Mouse (Mus musculus): ENCODE data around the gene Gpatch8. TPM values are rescaled to one million over a fixed set of nuclear protein-coding genes. Genes with fewer than 3 reads are reported as not detected.
A peak's percentile ranks its signal among the peaks of the same experiment; 100 is the strongest.

The Gpatch8 gene
- total and polyA plus RNA-seq, 3 experiments: 11.5 to 24.7 (median 16.6) TPM

GRCm38 (mm10) chr11:102464901-102465300 lies 91.3 kb downstream of the Gpatch8 start:
- Histone ChIP-seq H3K27me3 (replicated peaks) (peaks cover 52% of the 10 kb centered on the region), H3K27ac (ENCODE audit: insufficient read depth, low read depth) (no peak overlapping the region), H3K9ac (ENCODE audit: insufficient read depth, low read depth) (no peak overlapping the region), H3K36me3 (replicated peaks in 1 of 2; ENCODE audit: control insufficient read depth in 1 of 2, insufficient read depth in 1 of 2, low read length in 1 of 2) (peaks cover 0 to 4% of the 10 kb centered on the region in 2 experiments), H3K4me1 (ENCODE audit: control insufficient read depth in 1 of 2, insufficient read depth in 2 of 2) (peaks cover 21 to 36% of the 10 kb centered on the region in 2 experiments), H3K4me2 (ENCODE audit: insufficient read depth, low read depth, poor library complexity, severe bottlenecking) (no peak overlapping the region), H3K9me3 (replicated peaks; ENCODE audit: low read length) (no peaks in the 10 kb centered on the region), H3K79me2 (replicated peaks; ENCODE audit: control insufficient read depth, extremely low read depth, insufficient read depth, poor library complexity, severe bottlenecking) (no peaks in the 10 kb centered on the region), H3K4me3 (replicated peaks in 1 of 3; ENCODE audit: low read depth in 2 of 3, low read length in 2 of 3, poor library complexity in 1 of 3) (no peak overlapping the region)
- dilution Hi-C loops (cut with MboI; ENCODE audit: extremely low pct_ligation_motif_present, extremely low pct_unique_long_range_greater_than_20kb, low sequenced_read_pairs) (no loop called here), in situ Hi-C loops (cut with MboI; ENCODE audit: low pct_ligation_motif_present, low pct_unique_long_range_greater_than_20kb, low sequenced_read_pairs) (no loop called here)
- TF ChIP-seq JUND (conservative IDR thresholded peaks at IDR 0.05; ENCODE audit: low read depth, low read length): no peak
- TF ChIP-seq SIN3A (IDR thresholded peaks at IDR 0.05; ENCODE audit: low read length): no peak
- TF ChIP-seq CTCF (conservative IDR thresholded peaks at IDR 0.05 in 1 of 2, IDR thresholded peaks at IDR 0.05 in 1 of 2; ENCODE audit: low read depth in 2 of 2, low read length in 2 of 2): no peak
- TF ChIP-seq MAFK (IDR thresholded peaks at IDR 0.05; ENCODE audit: insufficient replicate concordance, low read length): no peak
- no peak for TF ChIP-seq POLR2A (IDR thresholded peaks at IDR 0.05; ENCODE audit: low read depth, low read length)
- TF ChIP-seq ZKSCAN1 (IDR thresholded peaks at IDR 0.05; ENCODE audit: borderline replicate concordance, low read depth, low read length): no peak
- no peak for TF ChIP-seq HCFC1 (IDR thresholded peaks at IDR 0.05; ENCODE audit: low read depth, low read length)
- no peak for TF ChIP-seq BHLHE40 (IDR thresholded peaks at IDR 0.05; ENCODE audit: low read depth, low read length)
- TF ChIP-seq NELFE (IDR thresholded peaks at IDR 0.05; ENCODE audit: low read depth, low read length): no peak
- no peak for TF ChIP-seq ZMIZ1 (IDR thresholded peaks at IDR 0.05; ENCODE audit: low read depth, low read length)
- no peak for TF ChIP-seq MXI1 (IDR thresholded peaks at IDR 0.05; ENCODE audit: low read depth, low read length)
- TF ChIP-seq MEF2A (IDR thresholded peaks at IDR 0.05; ENCODE audit: borderline replicate concordance, low read depth, low read length): no peak
- DNase-seq (ENCODE audit: extremely low read depth): no peak

- DNase-seq (ENCODE audit: extremely low read depth): peak; percentile 89
- dilution Hi-C loops (cut with MboI; ENCODE audit: extremely low pct_ligation_motif_present, extremely low pct_unique_long_range_greater_than_20kb, low sequenced_read_pairs) (no loop called here), in situ Hi-C loops (cut with MboI; ENCODE audit: low pct_ligation_motif_present, low pct_unique_long_range_greater_than_20kb, low sequenced_read_pairs) (no loop called here)
- H3K9ac ChIP-seq (ENCODE audit: insufficient read depth, low read depth): no peak overlapping the region
- no peaks in the 10 kb centered on the region for H3K9me3 ChIP-seq (replicated peaks; ENCODE audit: low read length)
- H3K4me1 ChIP-seq (ENCODE audit: control insufficient read depth in 1 of 2, insufficient read depth in 2 of 2): peaks cover 15 to 21% of the 10 kb centered on the region in 2 experiments
- H3K36me3 ChIP-seq (replicated peaks in 1 of 2; ENCODE audit: control insufficient read depth in 1 of 2, insufficient read depth in 1 of 2, low read length in 1 of 2): peaks cover 0 to 2% of the 10 kb centered on the region in 2 experiments
- H3K4me2 ChIP-seq (ENCODE audit: insufficient read depth, low read depth, poor library complexity, severe bottlenecking): 0 out of 2 replicates have a peak overlapping the region, but pooled peaks have one; percentile 11
- no peaks in the 10 kb centered on the region for H3K79me2 ChIP-seq (replicated peaks; ENCODE audit: control insufficient read depth, extremely low read depth, insufficient read depth, poor library complexity, severe bottlenecking)
- no peak overlapping the region for H3K4me3 ChIP-seq (replicated peaks in 1 of 3; ENCODE audit: low read depth in 2 of 3, low read length in 2 of 3, poor library complexity in 1 of 3)
- H3K27me3 ChIP-seq (replicated peaks): peaks cover 68% of the 10 kb centered on the region
- no peak overlapping the region for H3K27ac ChIP-seq (ENCODE audit: insufficient read depth, low read depth)
- peak in 1 of 2 experiments; percentile 22; a peak in 2 of 4 replicates for TF ChIP-seq CTCF (conservative IDR thresholded peaks at IDR 0.05 in 1 of 2, IDR thresholded peaks at IDR 0.05 in 1 of 2; ENCODE audit: low read depth in 2 of 2, low read length in 2 of 2)
- TF ChIP-seq NRF1 (IDR thresholded peaks at IDR 0.05; ENCODE audit: low read depth, low read length): no peak
- no peak for TF ChIP-seq SMC3 (IDR thresholded peaks at IDR 0.05; ENCODE audit: low read depth, low read length)
- peak; percentile 73; the same call in 1 of the 2 replicates for TF ChIP-seq KAT2A (IDR thresholded peaks at IDR 0.05; ENCODE audit: insufficient replicate concordance, low read length)
- no peak for TF ChIP-seq PAX5 (IDR thresholded peaks at IDR 0.05; ENCODE audit: low read length)
- TF ChIP-seq USF1 (IDR thresholded peaks at IDR 0.05; ENCODE audit: low read depth, low read length): no peak
- no peak for TF ChIP-seq E2F4 (IDR thresholded peaks at IDR 0.05; ENCODE audit: insufficient replicate concordance, low read depth, low read length)
- TF ChIP-seq GABPA (IDR thresholded peaks at IDR 0.05; ENCODE audit: insufficient replicate concordance, low read depth, low read length): no peak
- TF ChIP-seq MYC (IDR thresholded peaks at IDR 0.05; ENCODE audit: low read depth, low read length): peak; percentile 56; the same call in 1 of the 2 replicates
- peak; percentile 95 for TF ChIP-seq MAFK (IDR thresholded peaks at IDR 0.05; ENCODE audit: insufficient replicate concordance, low read length)
- no peak for TF ChIP-seq POLR2A (IDR thresholded peaks at IDR 0.05; ENCODE audit: low read depth, low read length)
- no peak for TF ChIP-seq HCFC1 (IDR thresholded peaks at IDR 0.05; ENCODE audit: low read depth, low read length)
- TF ChIP-seq CHD1 (IDR thresholded peaks at IDR 0.05; ENCODE audit: low read depth, low read length): no peak
- TF ChIP-seq ZMIZ1 (IDR thresholded peaks at IDR 0.05; ENCODE audit: low read depth, low read length): no peak
- TF ChIP-seq BHLHE40 (IDR thresholded peaks at IDR 0.05; ENCODE audit: low read depth, low read length): peak; percentile 83
- TF ChIP-seq MXI1 (IDR thresholded peaks at IDR 0.05; ENCODE audit: low read depth, low read length): 0 out of 2 replicates have a peak, but pooled peaks have one; percentile 40
- 0 out of 2 replicates have a peak, but pooled peaks have one; percentile 27 for TF ChIP-seq TBP (conservative IDR thresholded peaks at IDR 0.05; ENCODE audit: low read depth, low read length)
- no peak for TF ChIP-seq MAX (IDR thresholded peaks at IDR 0.05; ENCODE audit: low read length)
- no peak for TF ChIP-seq ZC3H11A (IDR thresholded peaks at IDR 0.05; ENCODE audit: low read depth, low read length)
- TF ChIP-seq TCF12 (IDR thresholded peaks at IDR 0.05; ENCODE audit: low read depth, low read length): peak; percentile 77
- TF ChIP-seq ZKSCAN1 (IDR thresholded peaks at IDR 0.05; ENCODE audit: borderline replicate concordance, low read depth, low read length): no peak
- no peak for TF ChIP-seq POLR2AphosphoS2 (IDR thresholded peaks at IDR 0.05; ENCODE audit: low read depth, low read length)
- peak; percentile 99 for TF ChIP-seq JUN (IDR thresholded peaks at IDR 0.05; ENCODE audit: insufficient read depth, low read depth, low read length)
- peak; percentile 90; the same call in 1 of the 2 replicates for TF ChIP-seq MAZ (IDR thresholded peaks at IDR 0.05; ENCODE audit: low read depth, low read length)
- TF ChIP-seq JUND (conservative IDR thresholded peaks at IDR 0.05; ENCODE audit: low read depth, low read length): peak; percentile 96
- no peak for TF ChIP-seq UBTF (IDR thresholded peaks at IDR 0.05; ENCODE audit: low read depth, low read length)
- peak; percentile 68 for TF ChIP-seq CHD2 (IDR thresholded peaks at IDR 0.05; ENCODE audit: low read length)
- TF ChIP-seq ETS1 (conservative IDR thresholded peaks at IDR 0.05; ENCODE audit: low read depth, low read length): peak; percentile 85
These were observed 94.4 kb downstream of the Gpatch8 start for GRCm38 (mm10) chr11:102461764-102462163.

Measured in CH12.LX (cell line).